Mouse (Mus musculus) cerebellum, adult 11-12 months (tissue): ENCODE measurements at regions not wholly inside any gene's neighbourhood (a gene's known extent, or its start where the extent isn't known, plus 50 kb on each side); places are given as distances from the start of the nearest gene placed in this dataset.

Experiments
- DNase-seq: peaks from one replicate; pipeline ENCODE4 v3.0.0; 2022

- no peak for DNase-seq
Measured at GRCm38 (mm10) chr14:98477416-98477815, 307.9 kb upstream of the Dach1 start.

GRCm38 (mm10) chr14:98471803-98472509 lies 302.4 kb upstream of the Dach1 start:
- no peak for DNase-seq

- no peak for DNase-seq
Measured at GRCm38 (mm10) chr14:98454461-98454860, 284.9 kb upstream of the Dach1 start.

GRCm38 (mm10) chr14:98452191-98452590 lies 282.6 kb upstream of the Dach1 start:
- DNase-seq = no peak

- DNase-seq = no peak
Measured at GRCm38 (mm10) chr14:98449568-98449967, 280.0 kb upstream of the Dach1 start.

GRCm38 (mm10) chr14:98442411-98442810 lies 272.8 kb upstream of the Dach1 start:
- no peak for DNase-seq

- DNase-seq = no peak
Measured at GRCm38 (mm10) chr14:98441954-98442353, 272.4 kb upstream of the Dach1 start.

GRCm38 (mm10) chr14:98431959-98432358 lies 262.4 kb upstream of the Dach1 start:
- DNase-seq = no peak

GRCm38 (mm10) chr14:98417719-98418118 lies 248.2 kb upstream of the Dach1 start:
- no peak for DNase-seq

- no peak for DNase-seq
Measured at GRCm38 (mm10) chr14:98414201-98414600, 244.6 kb upstream of the Dach1 start.

- no peak for DNase-seq
Measured at GRCm38 (mm10) chr14:98405936-98406635, 236.5 kb upstream of the Dach1 start.

GRCm38 (mm10) chr14:98404026-98404425 lies 234.5 kb upstream of the Dach1 start:
- DNase-seq = no peak

GRCm38 (mm10) chr14:98387871-98388270 lies 218.3 kb upstream of the Dach1 start:
- DNase-seq = no peak
